Mouse (Mus musculus): ENCODE measurements around the gene Atrnl1.

DNA sequence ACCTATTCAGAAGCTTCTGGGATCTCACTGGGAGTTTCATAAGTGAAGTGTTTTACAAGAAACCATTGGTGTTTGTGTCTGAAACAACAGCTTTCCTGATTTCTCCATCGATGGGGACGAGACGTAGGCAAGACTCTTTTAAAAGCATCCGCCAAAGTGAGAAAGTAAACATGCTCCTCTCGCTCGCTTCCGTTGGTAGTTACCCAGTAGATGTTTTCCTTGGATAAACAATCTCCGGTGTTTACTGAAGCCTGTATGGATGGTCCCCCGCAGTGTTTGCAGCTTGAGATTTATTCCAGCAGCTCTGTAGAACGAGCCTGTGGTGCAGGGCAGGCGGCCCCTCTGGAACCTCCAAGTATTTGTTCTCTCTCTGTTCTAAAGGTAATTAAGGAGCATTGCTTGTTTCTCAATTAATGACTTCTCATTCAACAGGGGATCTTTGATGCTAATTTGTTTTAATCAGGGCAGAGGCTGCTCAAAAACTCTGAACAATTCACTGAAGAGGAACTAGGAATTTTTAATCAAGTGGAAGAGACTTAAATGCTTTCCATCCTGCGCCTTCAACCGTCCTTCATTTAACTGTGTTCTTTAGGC lies 529.5 kb downstream of the Atrnl1 start:
- TF ChIP-seq POLR2A (IDR thresholded peaks at IDR 0.05; ENCODE audit: low read depth, low read length) (no peak), CTCF (IDR thresholded peaks at IDR 0.05; ENCODE audit: extremely low read depth, insufficient read length, insufficient replicate concordance, low read depth, low read length) (no peak)

Measured in small intestine, adult 2 months (tissue).